Mouse (Mus musculus) forebrain, embryonic 10.5 days (tissue): ENCODE measurements around the gene Gstcd. TPM values are rescaled to one million over a fixed set of nuclear protein-coding genes. Genes with fewer than 3 reads are reported as not detected.
A peak's percentile ranks its signal among the peaks of the same experiment; 100 is the strongest.

Source experiments
- DNase-seq: peaks from one replicate; pipeline ENCODE4 v3.0.0-alpha.2; 2017; ENCODE audit warnings: low spot score; ENCODE audit errors: extremely low spot score
- H3K27ac ChIP-seq: fragments of 300-500 bp; sonication (generic); 2 replicates; pipeline ENCODE4 v1.5.1; 2016; ENCODE audit warnings: mild to moderate bottlenecking
- H3K27me3 ChIP-seq: fragments of 300-500 bp; sonication (generic); 2 replicates; pipeline ENCODE4 v1.6.1; 2016; ENCODE audit warnings: mild to moderate bottlenecking; ENCODE audit not compliant: poor library complexity, severe bottlenecking
- H3K36me3 ChIP-seq: fragments of 300-500 bp; sonication (generic); replicated peaks from 2 replicates; pipeline ENCODE4 v1.6.1; 2016; ENCODE audit warnings: mild to moderate bottlenecking, moderate library complexity
- H3K4me1 ChIP-seq: fragments of 300-500 bp; sonication (generic); 2 replicates; pipeline ENCODE4 v1.6.1; 2016
- H3K4me3 ChIP-seq: fragments of 300-500 bp; sonication (generic); 2 replicates; pipeline ENCODE4 v1.5.1; 2016; ENCODE audit warnings: mild to moderate bottlenecking, moderate library complexity
- H3K9me3 ChIP-seq: fragments of 300-500 bp; sonication (generic); 2 replicates; pipeline ENCODE4 v1.6.1; 2016; ENCODE audit warnings: mild to moderate bottlenecking, moderate library complexity
- WGBS: fragments of 180-500 bp; shearing (Covaris S2); methylation state at CpG from one replicate; pipeline ENCODE4 v1.1.7; 2016; 5-methylcytosine and 5-hydroxymethylcytosine counted together
- polyA plus RNA-seq: library from polyadenylated mRNA; unstranded; fragments of >200 nt; fragmentation: Nextera tagmentation; extraction: Ambion mirVana; gene quantifications from 2 replicates; pipeline ENCODE4 v1.2.1, GENCODE M21; 2016

The Gstcd gene
- polyA plus RNA-seq, 1 experiment from 2014 or later: 10.0 TPM

DNA sequence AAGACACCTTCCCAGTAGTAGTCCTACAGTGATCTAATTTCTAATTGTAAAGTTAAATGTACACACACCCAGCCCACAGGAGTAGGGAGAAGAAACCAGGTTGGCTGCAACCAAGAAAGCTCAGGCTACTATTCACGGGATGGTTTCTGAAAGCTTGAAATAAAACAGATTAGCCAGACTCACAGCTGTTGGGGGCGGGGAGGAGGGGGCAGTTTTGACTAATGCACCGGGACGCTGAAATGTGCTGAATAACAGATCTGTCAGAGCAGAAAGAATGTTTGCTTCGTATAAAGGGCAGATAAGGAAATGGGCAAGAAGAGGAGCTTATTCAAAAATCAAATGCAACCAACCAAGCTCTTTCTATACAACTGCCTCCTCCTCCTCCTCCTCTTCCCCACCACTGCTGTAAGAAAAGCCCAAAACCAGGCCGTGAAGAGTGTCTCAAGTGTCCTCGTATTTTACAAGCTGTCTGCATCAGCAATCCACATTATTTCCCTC is 143.5 kb downstream of the Gstcd start:
- Histone ChIP-seq H3K27me3 (peaks cover 60% of the 10 kb centered on the region), H3K4me1 (peaks cover 43% of the 10 kb centered on the region), H3K36me3 (no peaks in the 10 kb centered on the region), H3K27ac (no peak overlapping the region), H3K9me3 (no peaks in the 10 kb centered on the region), H3K4me3 (no peak overlapping the region)
- DNase-seq: no peak
- 25% methylated on average over 7 of the region's 7 CpGs for WGBS

GRCm38 (mm10) chr3:132946086-132946485 is 145.7 kb downstream of the Gstcd start:
- DNase-seq: no peak
- no peak overlapping the region for H3K4me3 ChIP-seq
- no peaks in the 10 kb centered on the region for H3K9me3 ChIP-seq
- no peaks in the 10 kb centered on the region for H3K36me3 ChIP-seq
- no peak overlapping the region for H3K27ac ChIP-seq
- WGBS: 90% methylated on average over 5 of the region's 5 CpGs
- peaks cover 49% of the 10 kb centered on the region for H3K27me3 ChIP-seq
- H3K4me1 ChIP-seq: peaks cover 43% of the 10 kb centered on the region

DNA sequence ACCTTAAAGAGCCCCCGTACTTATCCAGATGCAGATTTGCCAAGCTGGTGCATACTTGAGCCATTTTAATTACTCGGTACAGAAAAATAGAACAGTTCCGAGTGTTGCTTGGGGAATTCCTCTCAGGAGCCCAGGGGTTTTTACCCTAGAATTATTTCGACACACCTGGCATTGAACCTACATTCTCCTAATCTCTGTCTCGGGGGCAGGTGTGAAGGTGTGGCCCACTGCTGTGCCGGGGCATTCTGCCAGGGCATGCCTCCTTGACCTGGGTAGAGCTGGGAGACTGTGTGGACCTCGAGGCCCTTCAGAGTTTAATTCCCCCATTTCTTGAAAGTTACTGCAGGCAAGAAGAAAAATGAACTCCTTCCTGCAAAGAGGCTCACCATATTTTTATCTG is 146.2 kb downstream of the Gstcd start:
- H3K4me3 ChIP-seq: no peak overlapping the region
- WGBS: 86% methylated on average over 7 of the region's 7 CpGs
- H3K9me3 ChIP-seq: no peaks in the 10 kb centered on the region
- peaks cover 45% of the 10 kb centered on the region for H3K27me3 ChIP-seq
- no peak for DNase-seq
- no peak overlapping the region for H3K27ac ChIP-seq
- H3K4me1 ChIP-seq: peaks cover 43% of the 10 kb centered on the region
- no peaks in the 10 kb centered on the region for H3K36me3 ChIP-seq

DNA sequence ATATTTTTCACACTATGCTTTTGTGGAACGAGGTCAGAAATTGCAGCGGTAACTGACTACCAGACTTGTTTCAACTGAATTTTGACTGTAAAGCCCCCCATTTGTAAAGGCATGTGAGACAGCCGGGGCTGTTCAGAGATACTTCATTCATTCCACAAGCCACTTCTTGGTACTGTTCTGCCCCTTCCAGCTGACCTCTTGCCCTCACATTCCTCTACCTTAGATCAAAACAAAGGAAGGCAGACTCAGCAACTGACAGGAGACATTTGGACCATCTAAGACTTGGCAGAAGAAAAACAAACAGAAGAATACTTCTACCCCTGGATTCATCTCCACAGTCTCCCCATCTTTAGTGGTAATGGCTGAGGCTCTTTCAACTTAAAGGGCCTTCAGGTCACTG is 147.2 kb downstream of the Gstcd start:
- Histone ChIP-seq H3K36me3 (no peaks in the 10 kb centered on the region), H3K27me3 (peaks cover 37% of the 10 kb centered on the region), H3K4me1 (peaks cover 33% of the 10 kb centered on the region), H3K27ac (no peak overlapping the region), H3K4me3 (no peak overlapping the region), H3K9me3 (no peaks in the 10 kb centered on the region)
- 49% methylated on average over 3 of the region's 3 CpGs for WGBS
- no peak for DNase-seq

DNA sequence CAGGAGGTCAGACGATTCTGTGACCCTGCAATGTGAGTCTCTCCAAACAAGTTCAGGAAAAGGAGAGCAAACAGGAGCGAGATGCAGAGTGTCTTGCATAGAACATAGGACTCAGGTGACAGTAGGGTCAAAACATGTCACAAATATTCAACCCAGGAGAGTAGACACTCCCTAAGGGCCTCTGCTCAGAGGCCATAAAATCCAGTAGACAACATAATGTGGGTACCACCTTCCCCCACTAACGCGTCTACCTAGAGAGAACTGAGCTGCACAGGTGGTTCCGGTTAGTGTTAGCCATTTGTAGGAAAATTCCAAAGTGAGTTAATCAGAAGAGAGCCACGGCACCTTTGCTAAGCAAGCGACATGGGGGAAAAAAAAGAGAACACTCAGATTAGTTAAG is 147.6 kb downstream of the Gstcd start:
- DNase-seq: peak; percentile 29
- Histone ChIP-seq H3K4me1 (peaks cover 29% of the 10 kb centered on the region), H3K27ac (no peak overlapping the region), H3K9me3 (no peaks in the 10 kb centered on the region), H3K4me3 (no peak overlapping the region), H3K36me3 (no peaks in the 10 kb centered on the region), H3K27me3 (peaks cover 33% of the 10 kb centered on the region)
- 54% methylated on average over 7 of the region's 7 CpGs for WGBS

DNA sequence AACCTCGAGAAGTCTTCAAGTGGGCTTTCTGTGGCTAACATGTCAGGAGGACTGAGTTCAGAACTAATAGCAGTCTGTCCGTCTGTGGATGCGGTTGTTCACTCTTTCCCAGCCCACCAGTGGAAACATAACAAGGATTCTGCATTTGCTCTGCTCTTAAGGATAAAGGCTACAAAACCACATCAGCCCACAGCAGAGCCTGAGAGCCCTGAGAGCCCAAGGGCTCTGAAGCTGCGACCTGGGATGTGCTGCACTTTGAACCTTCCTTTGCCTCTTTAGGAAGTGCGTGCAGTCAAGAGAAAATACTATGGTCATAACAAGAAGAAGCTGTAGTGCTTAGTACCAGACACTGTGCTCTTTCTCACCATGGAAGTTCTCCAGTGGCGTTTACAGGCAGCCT is 149.1 kb downstream of the Gstcd start:
- Histone ChIP-seq H3K27me3 (peaks cover 19% of the 10 kb centered on the region), H3K4me1 (peaks cover 17% of the 10 kb centered on the region), H3K27ac (no peak overlapping the region), H3K4me3 (no peak overlapping the region), H3K36me3 (no peaks in the 10 kb centered on the region), H3K9me3 (no peaks in the 10 kb centered on the region)
- WGBS: 83% methylated on average over 6 of the region's 6 CpGs
- DNase-seq: no peak

- Histone ChIP-seq H3K27ac (no peak overlapping the region), H3K27me3 (no peaks in the 10 kb centered on the region), H3K36me3 (no peaks in the 10 kb centered on the region), H3K4me3 (no peak overlapping the region), H3K9me3 (no peaks in the 10 kb centered on the region), H3K4me1 (peaks cover 17% of the 10 kb centered on the region)
- 88% methylated on average over 10 of the region's 10 CpGs for WGBS
- DNase-seq: no peak
These were observed 151.4 kb downstream of the Gstcd start for GRCm38 (mm10) chr3:132940181-132940990.

- WGBS: 83% methylated on average over 8 of the region's 8 CpGs
These were observed 152.8 kb downstream of the Gstcd start for GRCm38 (mm10) chr3:132939006-132939405.

GRCm38 (mm10) chr3:132934649-132935048 is 157.2 kb downstream of the Gstcd start:
- H3K27me3 ChIP-seq: no peaks in the 10 kb centered on the region
- no peaks in the 10 kb centered on the region for H3K4me1 ChIP-seq
- no peak for DNase-seq
- 83% methylated on average over 2 of the region's 2 CpGs for WGBS
- no peak overlapping the region for H3K4me3 ChIP-seq
- no peaks in the 10 kb centered on the region for H3K36me3 ChIP-seq
- no peak overlapping the region for H3K27ac ChIP-seq
- H3K9me3 ChIP-seq: no peaks in the 10 kb centered on the region

More at GRCm38 (mm10) chr3:132939006-132939405, 152.8 kb downstream of the Gstcd start:
- Histone ChIP-seq H3K36me3 (no peaks in the 10 kb centered on the region), H3K4me1 (peaks cover 3% of the 10 kb centered on the region; the same call in 1 of the 2 replicates), H3K27me3 (no peaks in the 10 kb centered on the region), H3K4me3 (no peak overlapping the region), H3K9me3 (no peaks in the 10 kb centered on the region), H3K27ac (no peak overlapping the region)
- DNase-seq: no peak

Other genes with a start within 250 kb of the Gstcd start
- 8.8 and 10.7 TPM in 2 replicates for gene Npnt, start 141.7 kb downstream of the Gstcd start, polyA plus RNA-seq
- gene Ints12, start 193 bp downstream of the Gstcd start, polyA plus RNA-seq: 23.7 and 24.5 TPM in 2 replicates
- 0.02 and 0.10 TPM in 2 replicates for gene Arhgef38, start 142.9 kb upstream of the Gstcd start, polyA plus RNA-seq
- gene Ppa2, start 218.1 kb upstream of the Gstcd start, polyA plus RNA-seq: 87.0 and 91.5 TPM in 2 replicates